Mouse (Mus musculus) MEL (cell line): ENCODE measurements around the gene Zfp512b.
A peak's percentile ranks its signal among the peaks of the same experiment; 100 is the strongest.

Experiments
- CTCF ChIP-seq, 3 experiments: IDR thresholded peaks in 2 of 3; conservative IDR thresholded peaks in 1 of 3; 2 replicates each; pipeline ENCODE4 v1.5.1; 2011 to 2012; ENCODE audit warnings: low read length in 3 of 3, low read depth in 2 of 3, mild to moderate bottlenecking in 2 of 3, improper control_type of control experiment in 1 of 3, inconsistent platforms in 1 of 3, mixed read lengths in 1 of 3, moderate library complexity in 1 of 3; ENCODE audit not compliant: control insufficient read depth in 1 of 3, insufficient read depth in 1 of 3, poor library complexity in 1 of 3, severe bottlenecking in 1 of 3
- MAX ChIP-seq: IDR thresholded peaks from 2 replicates; pipeline ENCODE4 v1.6.1; 2011; ENCODE audit warnings: low read length, improper control_type of control experiment
- POLR2A ChIP-seq, 2 experiments: IDR thresholded peaks; 2 replicates each; pipeline ENCODE4 v1.6.1; 2011 to 2012; ENCODE audit warnings: low read length in 2 of 2, mild to moderate bottlenecking in 2 of 2, control low read depth in 1 of 2, improper control_type of control experiment in 1 of 2, low read depth in 1 of 2, moderate library complexity in 1 of 2; ENCODE audit not compliant: control insufficient read depth in 1 of 2, insufficient read depth in 1 of 2, poor library complexity in 1 of 2

GRCm38 (mm10) chr2:181593042-181593421 is 429 bp upstream of the Zfp512b start:
- TF ChIP-seq MAX: no peak; the same call in 1 of the 2 replicates
- TF ChIP-seq CTCF (IDR thresholded peaks at IDR 0.05 in 2 of 3, conservative IDR thresholded peaks at IDR 0.05 in 1 of 3; ENCODE audit: control insufficient read depth in 1 of 3, insufficient read depth in 1 of 3, low read depth in 2 of 3, low read length in 3 of 3, poor library complexity in 1 of 3, severe bottlenecking in 1 of 3): no peak
- peak in 1 of 2 experiments; percentile 48; a peak in 2 of 4 replicates for TF ChIP-seq POLR2A (IDR thresholded peaks at IDR 0.05; ENCODE audit: control insufficient read depth in 1 of 2, insufficient read depth in 1 of 2, low read depth in 1 of 2, low read length in 2 of 2, poor library complexity in 1 of 2)
